Mouse (Mus musculus): ENCODE measurements around the gene 1700102P08Rik.

DNA sequence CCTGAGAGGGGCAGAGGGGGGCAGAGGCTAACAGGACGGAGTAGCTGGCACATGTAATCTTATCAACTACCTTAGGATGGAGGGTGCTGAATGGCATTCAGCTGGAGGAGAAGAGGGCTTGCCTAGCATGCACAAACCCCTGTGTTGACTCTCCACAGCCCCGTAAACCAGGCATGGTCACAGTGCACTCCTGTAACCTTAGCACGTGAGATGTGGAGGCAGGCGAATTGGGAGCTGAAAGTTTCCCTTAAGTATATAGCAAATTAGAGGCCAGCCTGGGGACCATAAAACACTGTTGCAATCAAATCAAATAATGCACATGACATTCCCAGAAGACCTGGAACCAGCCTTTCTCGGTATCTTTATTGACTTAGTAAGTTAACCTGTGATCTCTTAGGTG is 13.9 kb upstream of the 1700102P08Rik start:
- TF ChIP-seq CTCF (IDR thresholded peaks at IDR 0.05; ENCODE audit: low read depth, low read length) (no peak), POLR2A (IDR thresholded peaks at IDR 0.05; ENCODE audit: borderline replicate concordance, low read depth, low read length) (no peak)

Measured in bone marrow macrophage, adult 2 months (primary cell).